Mouse (Mus musculus) forebrain, embryonic 16.5 days (tissue): ENCODE data around the gene Pisd. TPM values are rescaled to one million over a fixed set of nuclear protein-coding genes. Genes with fewer than 3 reads are reported as not detected.
"Not testable (repeated sequence)": the region's sequence is repeated elsewhere in the genome, so short reads cannot be mapped to it uniquely, and the experiment has no call there.

Experiments
- ATAC-seq: fragments of 200-750 bp; cut with Nextera tagmentation; 2 replicates; pipeline ENCODE4 v1.8.0; 2017; ENCODE audit warnings: mild to moderate bottlenecking, moderate library complexity
- H3K27ac ChIP-seq: fragments of 300-500 bp; sonication (generic); 2 replicates; pipeline ENCODE4 v1.5.1; 2014; ENCODE audit warnings: low read length, control low read depth
- H3K27me3 ChIP-seq: fragments of 300-500 bp; sonication (generic); replicated peaks from 2 replicates; pipeline ENCODE4 v1.6.1; 2014; ENCODE audit warnings: low read length; ENCODE audit not compliant: control insufficient read depth, insufficient read depth
- H3K36me3 ChIP-seq: fragments of 300-500 bp; sonication (generic); 2 replicates; pipeline ENCODE4 v1.6.1; 2014; ENCODE audit not compliant: control insufficient read depth, insufficient read depth
- H3K4me1 ChIP-seq: fragments of 300-500 bp; sonication (generic); replicated peaks from 2 replicates; pipeline ENCODE4 v1.6.1; 2014; ENCODE audit warnings: low read length; ENCODE audit not compliant: control insufficient read depth, insufficient read depth
- H3K4me2 ChIP-seq: fragments of 300-500 bp; sonication (generic); 2 replicates; pipeline ENCODE4 v1.6.1; 2014; ENCODE audit warnings: mild to moderate bottlenecking, low read length, control low read depth
- H3K4me3 ChIP-seq: fragments of 300-500 bp; sonication (generic); replicated peaks from 2 replicates; pipeline ENCODE4 v1.5.1; 2014; ENCODE audit warnings: mild to moderate bottlenecking, low read length, control low read depth
- H3K9ac ChIP-seq: fragments of 300-500 bp; sonication (generic); replicated peaks from 2 replicates; pipeline ENCODE4 v1.6.1; 2014; ENCODE audit warnings: low read depth, low read length, control low read depth
- H3K9me3 ChIP-seq: fragments of 300-500 bp; sonication (generic); 2 replicates; pipeline ENCODE4 v1.6.1; 2016; ENCODE audit warnings: low read length; ENCODE audit not compliant: control insufficient read depth
- WGBS: fragments of 180-500 bp; shearing (Covaris S2); extraction: QIAGEN DNeasy Blood & Tissue Kit; methylation state at CpG from one replicate; pipeline ENCODE4 v1.1.7; 2014; 5-methylcytosine and 5-hydroxymethylcytosine counted together
- polyA plus RNA-seq: library from polyadenylated mRNA; unstranded; fragments of >200 nt; fragmentation: Nextera tagmentation; extraction: Ambion mirVana; gene quantifications from 2 replicates; pipeline ENCODE4 v1.2.1, GENCODE M21; 2015

Pisd gene
- polyA plus RNA-seq = 105 and 106 TPM in 2 replicates

DNA sequence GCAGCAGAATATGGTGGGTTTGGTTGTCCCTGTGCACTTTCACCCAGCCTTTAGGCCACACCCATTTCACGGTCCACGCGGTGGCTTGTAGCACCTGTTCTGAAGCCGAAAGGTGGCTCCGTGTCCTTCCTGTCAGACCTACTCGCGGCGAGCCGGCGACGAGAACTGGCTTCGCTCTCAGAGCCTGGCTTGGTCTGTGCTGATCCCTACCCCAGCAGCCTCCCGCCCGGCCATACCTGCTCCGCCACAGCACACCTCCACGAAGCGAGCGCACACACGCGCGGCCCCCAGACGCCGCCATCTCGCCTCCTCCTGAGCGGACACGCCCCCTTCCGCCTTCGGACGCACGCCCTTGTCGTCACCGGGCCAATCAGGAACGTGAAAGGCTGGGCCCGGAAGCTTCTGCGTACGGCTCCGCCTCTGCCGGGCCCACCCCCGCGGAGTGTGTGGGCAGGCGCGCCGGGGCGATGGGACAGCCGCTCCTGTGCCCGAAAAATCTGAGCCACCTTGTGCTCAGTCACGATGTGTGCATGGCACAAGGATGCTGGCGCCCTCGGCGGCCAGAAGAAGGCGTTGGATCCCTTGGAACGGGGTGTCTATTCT, at the start of gene Pisd:
Gene Pisd, minus strand, starts transcription at position 334 of the 603 bp plus-strand sequence.
- H3K9ac ChIP-seq = peak within 1 kb of the TSS; percentile 74
- peak within 1 kb of the TSS; percentile 86 for H3K27ac ChIP-seq
- H3K4me3 ChIP-seq = peak within 1 kb of the TSS; percentile 80
- H3K4me1 ChIP-seq = peaks cover 11% of the 10 kb centered on the region
- H3K36me3 ChIP-seq = no peaks in the 10 kb centered on the region
- peak; percentile 100 for ATAC-seq
- H3K4me2 ChIP-seq = peak within 1 kb of the TSS; percentile 72
- under 1% methylated on average over 52 of the region's 52 CpGs for WGBS
- H3K27me3 ChIP-seq = no peaks in the 10 kb centered on the region
- no peaks in the 10 kb centered on the region for H3K9me3 ChIP-seq

DNA sequence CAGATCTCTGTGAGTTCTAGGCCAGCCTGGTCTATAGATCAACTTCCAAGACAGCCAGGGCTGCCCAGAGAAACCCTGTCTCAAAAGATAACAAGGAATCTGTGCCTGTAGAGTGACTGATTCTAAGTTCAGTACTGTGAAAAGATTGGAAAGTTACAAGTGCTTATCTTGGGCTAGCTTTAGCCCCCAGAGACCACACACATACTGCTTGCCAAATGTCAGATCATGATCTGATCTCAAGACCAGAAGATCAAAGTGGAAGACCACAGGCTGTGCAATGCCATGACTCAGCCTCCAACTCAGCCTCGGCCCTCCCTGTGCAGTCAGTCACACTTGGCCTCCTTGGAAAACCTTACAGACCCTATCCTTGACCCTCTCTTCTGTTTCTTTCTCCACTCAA, 49.1 kb upstream of the Pisd start:
- 90% methylated on average over 1 of the region's 1 CpGs for WGBS
- no peak overlapping the region for H3K4me3 ChIP-seq
- H3K27ac ChIP-seq = no peak overlapping the region
- no peak for ATAC-seq
- no peak overlapping the region for H3K4me2 ChIP-seq
- peaks cover 20% of the 10 kb centered on the region for H3K36me3 ChIP-seq
- H3K27me3 ChIP-seq = no peaks in the 10 kb centered on the region
- no peaks in the 10 kb centered on the region for H3K9me3 ChIP-seq
- no peaks in the 10 kb centered on the region for H3K4me1 ChIP-seq
- H3K9ac ChIP-seq = no peak overlapping the region

DNA sequence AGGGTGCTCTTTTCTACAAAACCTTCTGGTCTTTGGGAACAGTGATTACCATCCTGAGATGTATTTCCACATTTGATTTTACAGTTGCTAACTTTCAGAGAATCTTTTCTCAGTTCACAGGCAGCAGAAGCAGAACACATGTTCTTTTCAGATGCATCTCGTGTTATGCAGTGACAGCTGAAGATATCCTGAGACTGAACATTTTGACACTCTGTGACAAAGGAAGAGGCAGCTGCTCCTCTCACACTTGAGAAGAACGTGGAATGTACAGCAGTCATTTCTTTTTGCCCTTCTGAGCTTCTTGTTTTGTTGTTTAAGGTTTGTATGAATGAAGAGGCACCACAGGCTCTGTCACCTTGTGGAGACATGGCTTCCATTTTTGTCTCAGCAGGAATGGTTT, 44.6 kb upstream of the Pisd start:
- WGBS = 91% methylated on average over 2 of the region's 2 CpGs
- Histone ChIP-seq H3K4me1 (no peaks in the 10 kb centered on the region), H3K27ac (no peak overlapping the region), H3K4me3 (no peak overlapping the region), H3K9me3 (no peaks in the 10 kb centered on the region), H3K9ac (no peak overlapping the region), H3K36me3 (peaks cover 20% of the 10 kb centered on the region), H3K27me3 (no peaks in the 10 kb centered on the region), H3K4me2 (no peak overlapping the region)
- ATAC-seq = no peak

DNA sequence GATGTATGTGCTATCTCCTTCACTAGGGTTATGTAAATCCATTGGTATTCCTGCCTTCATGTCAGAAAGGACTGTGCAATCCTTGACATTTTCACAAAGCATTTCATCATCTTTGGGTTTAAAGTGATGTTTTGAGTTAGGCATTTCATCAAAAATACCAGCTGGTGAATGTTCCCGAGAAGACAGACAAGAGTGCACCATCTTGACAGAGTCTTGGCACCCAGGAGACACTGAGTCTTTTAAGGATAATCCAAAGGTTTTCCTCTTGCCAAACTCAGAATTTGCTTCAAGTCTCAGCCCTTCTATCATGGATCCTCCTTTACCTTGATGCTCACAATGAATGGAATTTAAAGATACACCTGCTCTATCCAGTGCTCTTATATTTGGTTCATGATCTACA, 43.3 kb upstream of the Pisd start:
- H3K9me3 ChIP-seq, H3K4me3 ChIP-seq, ATAC-seq, H3K9ac ChIP-seq, H3K4me2 ChIP-seq, H3K27me3 ChIP-seq, H3K4me1 ChIP-seq, H3K27ac ChIP-seq: not testable (repeated sequence)
- H3K36me3 ChIP-seq = peaks cover 17% of the 10 kb centered on the region
- 85% methylated on average over 1 of the region's 1 CpGs for WGBS

DNA sequence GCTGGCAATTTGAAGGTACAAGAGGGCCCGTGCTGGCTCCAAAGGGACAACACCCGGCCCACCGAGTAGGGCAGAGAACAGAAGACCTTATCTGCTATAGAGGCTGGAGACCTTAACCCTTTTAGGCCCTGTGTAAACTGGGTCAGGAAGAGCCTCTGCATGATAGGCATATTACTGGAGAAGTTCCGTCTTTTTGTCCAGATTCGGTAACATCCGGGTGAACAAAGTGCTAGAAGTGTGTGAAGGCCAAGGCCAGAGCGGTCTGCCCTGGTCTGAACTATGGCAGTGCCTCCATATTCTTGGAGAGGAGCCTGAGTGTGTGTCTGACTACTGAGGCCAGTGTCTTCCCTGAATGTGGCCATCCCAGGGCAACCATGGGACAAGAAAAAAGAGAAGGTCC, 41.6 kb upstream of the Pisd start, which contains the start of gene Gm20671:
Gene Gm20671, minus strand, starts transcription at position 101 of the 400 bp plus-strand sequence.
- WGBS = 97% methylated on average over 7 of the region's 7 CpGs
- Histone ChIP-seq H3K9me3 (no peaks in the 10 kb centered on the region), H3K4me2 (no peak within 1 kb of the TSS), H3K27me3 (no peaks in the 10 kb centered on the region), H3K36me3 (peaks cover 10% of the 10 kb centered on the region), H3K9ac (no peak within 1 kb of the TSS), H3K4me1 (no peaks in the 10 kb centered on the region), H3K4me3 (no peak within 1 kb of the TSS), H3K27ac (no peak within 1 kb of the TSS)
- ATAC-seq = no peak

DNA sequence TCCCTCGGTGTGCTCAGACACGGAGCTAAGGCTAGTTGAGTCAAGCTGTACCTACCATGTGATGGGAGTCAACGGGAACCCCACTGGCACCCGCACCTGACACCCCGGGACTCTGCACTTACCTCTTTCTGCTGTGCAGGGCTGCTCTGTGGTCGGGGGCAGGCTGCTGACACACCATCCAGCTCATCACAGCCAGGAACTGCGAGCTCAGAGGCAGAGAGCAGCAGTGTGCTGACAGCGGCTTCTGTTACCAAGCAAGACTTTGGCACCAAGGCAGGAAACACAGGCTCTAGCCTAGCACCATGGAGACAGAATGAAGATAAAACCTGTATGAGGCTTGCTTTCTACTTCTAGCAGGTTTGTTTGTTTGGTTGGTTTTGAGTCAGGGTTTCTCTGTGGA, 35.0 kb upstream of the Pisd start:
- Histone ChIP-seq H3K36me3 (peaks cover 3% of the 10 kb centered on the region), H3K9ac (no peak overlapping the region), H3K27ac (no peak overlapping the region), H3K4me1 (no peaks in the 10 kb centered on the region), H3K4me3 (no peak overlapping the region), H3K4me2 (no peak overlapping the region), H3K27me3 (no peaks in the 10 kb centered on the region), H3K9me3 (no peaks in the 10 kb centered on the region)
- WGBS = 96% methylated on average over 8 of the region's 8 CpGs
- ATAC-seq = no peak

DNA sequence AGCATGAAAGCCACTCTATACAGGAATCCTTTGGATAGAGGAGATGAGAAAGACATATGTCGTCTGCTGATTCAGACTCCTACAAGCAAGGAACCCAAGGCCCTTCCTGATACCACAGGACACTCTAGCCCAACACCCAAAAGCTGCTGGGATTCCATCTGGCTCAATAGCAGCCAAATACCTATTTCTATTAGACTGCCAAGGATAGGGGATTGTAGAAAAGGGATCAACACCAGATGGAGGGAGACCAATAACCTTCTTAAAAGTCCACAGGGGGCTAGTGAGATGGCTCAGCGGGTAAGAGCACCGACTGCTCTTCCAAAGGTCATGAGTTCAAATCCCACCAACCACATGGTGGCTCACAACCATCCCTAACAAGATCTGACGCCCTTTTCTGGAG, 29.9 kb upstream of the Pisd start:
- Histone ChIP-seq H3K9ac (no peak overlapping the region), H3K36me3 (peaks cover 9% of the 10 kb centered on the region), H3K4me3 (no peak overlapping the region), H3K27ac (no peak overlapping the region), H3K4me1 (no peaks in the 10 kb centered on the region), H3K4me2 (no peak overlapping the region), H3K9me3 (no peaks in the 10 kb centered on the region), H3K27me3 (no peaks in the 10 kb centered on the region)
- WGBS = 96% methylated on average over 4 of the region's 4 CpGs
- ATAC-seq = no peak

DNA sequence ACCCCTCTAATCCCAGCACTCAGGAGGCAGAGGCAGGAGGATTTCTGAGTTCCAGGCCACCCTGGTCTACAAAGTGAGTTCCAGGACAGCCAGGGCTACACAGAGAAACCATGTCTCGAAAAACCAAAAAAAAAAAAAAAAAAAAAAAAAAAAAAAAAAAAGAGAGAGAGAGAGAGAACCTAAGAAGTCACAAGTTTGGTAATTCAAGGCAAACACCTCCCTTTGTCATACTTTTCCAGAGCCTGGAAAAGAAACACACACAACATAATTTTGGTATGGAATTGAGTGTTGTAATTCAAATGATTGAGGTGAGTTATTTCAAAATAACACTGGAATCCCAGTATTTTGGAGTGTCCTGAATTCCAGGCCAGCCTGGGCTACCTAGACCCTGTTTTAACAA, 1.0 kb upstream of the Pisd start:
- WGBS = 91% methylated on average over 1 of the region's 1 CpGs
- ATAC-seq, H3K9me3 ChIP-seq, H3K36me3 ChIP-seq, H3K4me2 ChIP-seq, H3K27ac ChIP-seq, H3K4me3 ChIP-seq, H3K27me3 ChIP-seq, H3K9ac ChIP-seq: not testable (repeated sequence)
- H3K4me1 ChIP-seq = peaks cover 11% of the 10 kb centered on the region

DNA sequence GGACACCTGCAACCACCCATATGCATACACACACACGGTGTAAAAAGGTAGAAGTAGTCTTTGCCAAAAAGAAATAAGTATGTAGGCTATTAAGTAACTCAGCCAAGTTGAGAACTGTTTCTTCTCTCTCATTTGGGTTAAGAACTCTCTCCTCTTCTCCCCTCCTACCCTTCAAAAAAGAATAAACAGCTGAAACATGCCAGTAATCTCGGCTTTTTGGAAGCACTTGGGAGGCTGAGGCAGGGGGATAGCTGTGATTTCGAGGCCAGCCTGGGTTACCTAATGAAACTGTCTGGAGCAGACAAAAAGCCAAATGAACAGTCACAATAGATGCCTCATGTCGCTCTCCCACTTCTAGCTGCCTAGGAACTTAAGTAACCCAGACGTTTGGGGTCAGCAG, 720 bp downstream of the Pisd start:
- Histone ChIP-seq H3K27me3 (no peaks in the 10 kb centered on the region), H3K27ac (no peak overlapping the region), H3K9ac (peak overlapping the region; percentile 74), H3K9me3 (no peaks in the 10 kb centered on the region), H3K4me2 (peak overlapping the region; percentile 72), H3K4me1 (peaks cover 11% of the 10 kb centered on the region), H3K4me3 (peak overlapping the region; percentile 80), H3K36me3 (no peaks in the 10 kb centered on the region)
- 24% methylated on average over 5 of the region's 5 CpGs for WGBS
- no peak for ATAC-seq

DNA sequence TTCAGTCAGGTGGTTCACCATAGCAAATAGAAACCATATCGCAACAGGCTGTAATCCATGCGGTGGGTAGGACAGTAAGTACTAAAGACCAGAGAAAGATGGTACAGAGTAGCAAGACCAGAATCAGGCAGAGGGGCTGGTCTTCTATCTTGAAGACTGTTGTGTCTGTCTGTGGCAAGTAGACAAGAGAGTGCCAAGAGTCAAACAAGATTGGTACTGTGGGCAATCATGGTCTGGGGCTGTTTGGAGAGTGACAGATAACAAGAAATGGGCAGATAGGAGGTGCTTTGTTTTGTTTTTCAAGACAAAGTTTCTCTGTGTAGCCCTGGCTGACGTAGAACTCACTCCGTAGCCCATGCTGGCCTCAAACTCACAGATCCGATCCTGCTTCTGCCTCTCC, 3.9 kb downstream of the Pisd start:
- H3K4me2 ChIP-seq = no peak overlapping the region
- no peak overlapping the region for H3K4me3 ChIP-seq
- no peak overlapping the region for H3K27ac ChIP-seq
- H3K36me3 ChIP-seq = no peaks in the 10 kb centered on the region
- H3K9me3 ChIP-seq = no peaks in the 10 kb centered on the region
- H3K27me3 ChIP-seq = no peaks in the 10 kb centered on the region
- 98% methylated on average over 5 of the region's 5 CpGs for WGBS
- peaks cover 11% of the 10 kb centered on the region for H3K4me1 ChIP-seq
- no peak overlapping the region for H3K9ac ChIP-seq
- ATAC-seq = no peak
